Mouse (Mus musculus): Measurements from ENCODE around the gene Ndc80. TPM values are rescaled to one million over a fixed set of nuclear protein-coding genes. Genes with fewer than 3 reads are reported as not detected.
"Not testable (repeated sequence)": the region's sequence is repeated elsewhere in the genome, so short reads cannot be mapped to it uniquely, and the experiment has no call there.

Ndc80 gene
- 1 to 10 TPM; 1.4 to 1.5 TPM for total RNA-seq (2021)
- long read RNA-seq, experiment 1, partial matches to known transcripts = 0 of 1 reads
- long read RNA-seq, experiment 1, other reads (novel, unspliced or antisense) = 1 of 1 reads
- long read RNA-seq, experiment 2, partial matches to known transcripts = 0 of 2 reads
- long read RNA-seq, experiment 2, other reads (novel, unspliced or antisense) = 0 of 2 reads

GRCm38 (mm10) chr17:71526711-71527564 is at the start of gene Ndc80:
Gene Ndc80 (minus strand): TSS chr17:71526857.
- DNase-seq (ENCODE audit: low spot score in 2 of 2) = peak; percentile 90 to 93

- DNase-seq (ENCODE audit: low spot score in 2 of 2) = peak in 1 of 2 experiments; percentile 46
Observed at GRCm38 (mm10) chr17:71561631-71562030, 35.0 kb upstream of the Ndc80 start.

GRCm38 (mm10) chr17:71552901-71553300 is 26.2 kb upstream of the Ndc80 start:
- DNase-seq (ENCODE audit: low spot score in 2 of 2) = no peak

GRCm38 (mm10) chr17:71551757-71552451 is 25.2 kb upstream of the Ndc80 start, which contains the start of gene Spdya:
Gene Spdya (plus strand): TSS chr17:71552061.
- peak; percentile 75 to 79 for DNase-seq (ENCODE audit: low spot score in 2 of 2)

- DNase-seq (ENCODE audit: low spot score in 2 of 2) = no peak
Observed at GRCm38 (mm10) chr17:71551350-71551749, 24.7 kb upstream of the Ndc80 start.

- DNase-seq (ENCODE audit: low spot score in 2 of 2) = peak in 1 of 2 experiments; percentile 32
Observed at GRCm38 (mm10) chr17:71548586-71548985, 21.9 kb upstream of the Ndc80 start.

GRCm38 (mm10) chr17:71537164-71537563 is 10.5 kb upstream of the Ndc80 start:
- DNase-seq (ENCODE audit: low spot score in 2 of 2) = no peak

GRCm38 (mm10) chr17:71535595-71535994 is 8.9 kb upstream of the Ndc80 start:
- not testable (repeated sequence) for DNase-seq (ENCODE audit: low spot score in 2 of 2)

GRCm38 (mm10) chr17:71528042-71528441 is 1.4 kb upstream of the Ndc80 start:
- no peak for DNase-seq (ENCODE audit: low spot score in 2 of 2)

GRCm38 (mm10) chr17:71526302-71526708 is 352 bp downstream of the Ndc80 start:
- no peak for DNase-seq (ENCODE audit: low spot score in 2 of 2)

GRCm38 (mm10) chr17:71510297-71510696 is 16.4 kb downstream of the Ndc80 start:
- no peak for DNase-seq (ENCODE audit: low spot score in 2 of 2)

GRCm38 (mm10) chr17:71506832-71507231 is 19.8 kb downstream of the Ndc80 start:
- no peak for DNase-seq (ENCODE audit: low spot score in 2 of 2)

GRCm38 (mm10) chr17:71495784-71496183 is 30.9 kb downstream of the Ndc80 start:
- DNase-seq (ENCODE audit: low spot score in 2 of 2) = no peak

- DNase-seq (ENCODE audit: low spot score in 2 of 2) = no peak
Observed at GRCm38 (mm10) chr17:71491332-71491686, 35.3 kb downstream of the Ndc80 start.

GRCm38 (mm10) chr17:71490666-71491331 is 35.9 kb downstream of the Ndc80 start:
- DNase-seq (ENCODE audit: low spot score in 2 of 2) = no peak

GRCm38 (mm10) chr17:71489703-71490461 is 36.8 kb downstream of the Ndc80 start:
- DNase-seq (ENCODE audit: low spot score in 2 of 2) = no peak

GRCm38 (mm10) chr17:71486231-71486851 is 40.3 kb downstream of the Ndc80 start:
- DNase-seq (ENCODE audit: low spot score in 2 of 2) = no peak

GRCm38 (mm10) chr17:71485791-71486230 is 40.8 kb downstream of the Ndc80 start:
- peak in 1 of 2 experiments; percentile 16 for DNase-seq (ENCODE audit: low spot score in 2 of 2)

GRCm38 (mm10) chr17:71484711-71485110 is 41.9 kb downstream of the Ndc80 start:
- no peak for DNase-seq (ENCODE audit: low spot score in 2 of 2)
